Mouse (Mus musculus): Measurements from ENCODE around the gene Thada.

- TF ChIP-seq CTCF (IDR thresholded peaks at IDR 0.05; ENCODE audit: low read depth): peak; percentile 36; the same call in 1 of the 2 replicates
- TF ChIP-seq EP300 (IDR thresholded peaks at IDR 0.05; ENCODE audit: low read depth): no peak; the same call in 1 of the 2 replicates
Measured at GRCm38 (mm10) chr17:84188374-84188961, 277.5 kb downstream of the Thada start.
